Mouse (Mus musculus) left cerebral cortex, adult 2 months (tissue): ENCODE measurements around the gene Mctp1. TPM values are rescaled to one million over a fixed set of nuclear protein-coding genes. Genes with fewer than 3 reads are reported as not detected.
"Not testable (repeated sequence)": the region's sequence is repeated elsewhere in the genome, so short reads cannot be mapped to it uniquely, and the experiment has no call there.

Source experiments
- DNase-seq, 2 experiments: peaks; one replicate each; pipeline ENCODE4 v3.0.0; 2021 to 2022; ENCODE audit warnings: low spot score in 2 of 2, mixed read lengths in 1 of 2; ENCODE audit errors: extremely low spot score in 1 of 2
- H3K27ac ChIP-seq: fragments of 200-600 bp; 2 replicates; pipeline ENCODE4 v1.8.1; 2022
- H3K4me3 ChIP-seq: fragments of 200-600 bp; 2 replicates; pipeline ENCODE4 v1.8.1; 2022
- CTCF ChIP-seq: fragments of 200-600 bp; IDR thresholded peaks from 2 replicates; pipeline ENCODE4 v1.8.1; 2022; ENCODE audit warnings: antibody characterized with exemption, mild to moderate bottlenecking, moderate library complexity
- intact Hi-C: fragments of 180-260 bp; cut with DNase I; formaldehyde crosslinking; loops from one replicate; pipeline ENCODE4 v1.15.1; 2025
- long read RNA-seq, 2 experiments: library from polyadenylated mRNA; stranded (forward); transcript quantifications; one replicate each; pipeline ENCODE4 v2.0.0; 2021; ENCODE audit warnings: borderline mapping rate in 2 of 2
- total RNA-seq, 2 experiments: library from RNA; stranded (reverse); gene quantifications; 2 replicates each; pipeline ENCODE4 v1.2.3; 2021

The Mctp1 gene
- 10 to 100 TPM; 38.9 to 46.2 TPM for total RNA-seq
- long read RNA-seq, experiment 1, partial matches to known transcripts, result 3 of 15 reads
- long read RNA-seq, experiment 1, other reads (novel, unspliced or antisense), result 7 of 15 reads
- long read RNA-seq, experiment 2, partial matches to known transcripts, result 2 of 9 reads
- long read RNA-seq, experiment 2, other reads (novel, unspliced or antisense), result 4 of 9 reads

- TF ChIP-seq CTCF, result no peak
- Histone ChIP-seq H3K27ac (peak within 1 kb of the TSS; percentile 92), H3K4me3 (peak within 1 kb of the TSS; percentile 84)
- intact Hi-C loops, result loop anchor here (2.0 to 5.0 kb wide), 2 partner anchors 45 to 167 kb away; no protein-coding TSS in a partner anchor
- DNase-seq, result peak; percentile 59 to 61
These were observed at the start of gene Mctp1 for GRCm38 (mm10) chr13:76383972-76384663. TSS of gene Mctp1 (plus strand) at chr13:76384535.

GRCm38 (mm10) chr13:76345941-76346340, 38.4 kb upstream of the Mctp1 start:
- H3K27ac ChIP-seq, DNase-seq, intact Hi-C loops, H3K4me3 ChIP-seq: not testable (repeated sequence)

- Histone ChIP-seq H3K27ac (no peak overlapping the region), H3K4me3 (no peak overlapping the region)
- intact Hi-C loops, result no loop called here
- no peak for TF ChIP-seq CTCF
- no peak for DNase-seq
These were observed 25.6 kb upstream of the Mctp1 start for GRCm38 (mm10) chr13:76358720-76359119.

- H3K4me3 ChIP-seq, result peak overlapping the region; percentile 84
- peak overlapping the region; percentile 92 for H3K27ac ChIP-seq
- DNase-seq, result peak in 1 of 2 experiments; percentile 68
- intact Hi-C loops, result loop anchor here (2.0 to 5.0 kb wide), 2 partner anchors 44 to 168 kb away; no protein-coding TSS in a partner anchor
- peak; percentile 55 for TF ChIP-seq CTCF
These were observed 515 bp downstream of the Mctp1 start for GRCm38 (mm10) chr13:76384664-76385435.

DNA sequence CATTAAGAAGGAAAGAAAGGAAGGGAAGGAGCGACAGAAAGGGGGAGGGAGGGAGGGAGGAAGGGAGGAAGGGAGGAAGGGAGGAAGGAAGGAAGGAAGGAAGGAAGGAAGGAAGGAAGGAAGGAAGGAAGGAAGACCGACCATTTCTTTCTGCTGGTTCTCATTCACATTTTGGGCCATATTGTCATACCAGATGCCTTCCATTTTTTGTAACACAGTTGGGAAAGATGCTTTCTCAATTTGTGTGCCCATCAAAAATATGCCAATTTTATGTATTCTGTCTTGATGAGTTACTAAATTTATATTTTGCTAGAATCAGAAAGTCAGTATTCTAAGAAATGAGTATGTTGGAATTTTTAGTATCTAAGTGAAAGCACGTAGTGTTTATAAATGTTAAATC, 4.3 kb downstream of the Mctp1 start:
- no peak for TF ChIP-seq CTCF
- no peak for DNase-seq
- Histone ChIP-seq H3K27ac (no peak overlapping the region), H3K4me3 (no peak overlapping the region)
- intact Hi-C loops, result no loop called here

- H3K27ac ChIP-seq, result no peak overlapping the region
- no peak for TF ChIP-seq CTCF
- intact Hi-C loops, result no loop called here
- H3K4me3 ChIP-seq, result no peak overlapping the region
- DNase-seq, result no peak
These were observed 7.6 kb downstream of the Mctp1 start for GRCm38 (mm10) chr13:76391920-76392319.

GRCm38 (mm10) chr13:76393106-76393505, 8.8 kb downstream of the Mctp1 start:
- no peak overlapping the region for H3K27ac ChIP-seq
- H3K4me3 ChIP-seq, result no peak overlapping the region
- intact Hi-C loops, result no loop called here
- no peak for TF ChIP-seq CTCF
- no peak for DNase-seq

DNA sequence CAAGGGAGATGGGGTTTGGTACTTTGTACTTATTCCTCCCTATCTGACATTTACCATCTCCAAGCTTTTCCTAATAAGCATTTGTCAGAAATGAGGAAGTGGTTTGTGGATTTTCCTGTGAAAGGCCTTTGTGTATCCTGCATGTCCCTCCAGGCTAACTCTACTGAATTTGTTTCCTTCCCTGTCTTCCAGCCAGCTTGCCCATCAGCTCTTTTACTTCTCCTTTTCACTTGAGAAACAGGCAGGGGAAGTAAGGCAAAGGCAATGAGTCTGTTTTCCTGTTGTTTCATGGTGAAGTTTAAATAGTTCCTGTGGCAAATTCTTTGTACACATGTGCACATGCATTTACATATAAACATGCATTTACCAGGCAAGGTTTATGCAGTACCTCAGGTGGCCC, 11.6 kb downstream of the Mctp1 start:
- no peak for TF ChIP-seq CTCF
- DNase-seq, result no peak
- H3K4me3 ChIP-seq, result no peak overlapping the region
- intact Hi-C loops, result no loop called here
- H3K27ac ChIP-seq, result no peak overlapping the region

- Histone ChIP-seq H3K27ac (no peak overlapping the region), H3K4me3 (no peak overlapping the region)
- no peak for TF ChIP-seq CTCF
- intact Hi-C loops, result no loop called here
- DNase-seq, result no peak
These were observed 25.0 kb downstream of the Mctp1 start for GRCm38 (mm10) chr13:76409296-76409695.

DNA sequence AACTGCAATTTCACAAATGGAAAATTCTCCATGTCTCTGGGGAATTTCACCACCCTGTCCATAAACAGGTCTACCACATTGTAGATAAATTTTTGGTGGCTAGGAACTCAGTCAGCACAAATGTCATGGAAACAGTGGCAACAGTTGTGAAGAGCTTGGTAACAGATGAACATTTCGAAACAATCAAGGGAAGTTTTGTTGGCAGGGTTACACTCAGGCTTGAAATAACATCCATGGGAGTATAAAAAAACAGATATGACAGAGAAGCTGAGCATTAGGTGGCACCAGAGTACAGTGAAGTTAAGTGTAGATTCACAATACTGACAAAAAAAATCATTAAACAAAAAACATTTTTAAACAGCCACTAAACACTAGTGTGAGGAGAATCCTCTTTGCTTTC, 26.3 kb downstream of the Mctp1 start:
- Histone ChIP-seq H3K4me3 (no peak overlapping the region), H3K27ac (no peak overlapping the region)
- no peak for DNase-seq
- TF ChIP-seq CTCF, result peak; percentile 16
- intact Hi-C loops, result loop anchor here (5.0 kb wide), 1 partner anchor 272 kb away; no protein-coding TSS in a partner anchor

DNA sequence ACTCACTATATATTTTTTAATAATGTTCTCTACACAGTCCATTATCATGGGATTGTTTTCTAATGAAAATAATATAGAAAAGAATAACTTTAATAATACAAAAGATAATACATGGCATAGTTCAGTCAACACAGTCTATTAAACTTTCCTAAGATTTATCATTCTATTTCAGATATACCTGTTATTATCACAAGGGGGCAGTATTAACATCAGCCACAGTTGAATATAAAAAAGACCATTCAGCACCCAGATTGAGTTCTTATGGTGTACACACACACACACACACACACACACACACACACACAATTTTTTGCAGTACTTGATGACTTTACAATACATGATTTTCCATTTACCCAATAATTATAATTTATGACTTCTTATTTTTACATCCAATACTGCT, 31.0 kb downstream of the Mctp1 start:
- peak; percentile 30 for TF ChIP-seq CTCF
- Histone ChIP-seq H3K27ac (no peak overlapping the region), H3K4me3 (no peak overlapping the region)
- intact Hi-C loops, result no loop called here
- no peak for DNase-seq

- TF ChIP-seq CTCF, result no peak
- DNase-seq, result no peak
- intact Hi-C loops, result no loop called here
- Histone ChIP-seq H3K27ac (no peak overlapping the region), H3K4me3 (no peak overlapping the region)
These were observed 35.8 kb downstream of the Mctp1 start for GRCm38 (mm10) chr13:76420111-76420510.
